Mouse (Mus musculus) embryonic facial prominence, embryonic 11.5 days (tissue): ENCODE results near the gene Gm32687. TPM values are rescaled to one million over a fixed set of nuclear protein-coding genes. Genes with fewer than 3 reads are reported as not detected.
"Not testable (repeated sequence)": the region's sequence is repeated elsewhere in the genome, so short reads cannot be mapped to it uniquely, and the experiment has no call there.

Source experiments
- ATAC-seq: fragments of 200-750 bp; cut with Nextera tagmentation; replicated peaks from 2 replicates; pipeline ENCODE4 v1.8.0; 2017; ENCODE audit warnings: low read depth; ENCODE audit not compliant: insufficient number of reproducible peaks, low FRiP score, low TSS enrichment
- DNase-seq: peaks from one replicate; pipeline ENCODE4 v3.0.0-alpha.2; 2015; ENCODE audit warnings: low spot score
- H3K27ac ChIP-seq: fragments of 300-500 bp; sonication (generic); replicated peaks from 2 replicates; pipeline ENCODE4 v1.5.1; 2014; ENCODE audit warnings: mild to moderate bottlenecking, low read depth, low read length, control low read depth
- H3K27me3 ChIP-seq: fragments of 300-500 bp; sonication (generic); 2 replicates; pipeline ENCODE4 v1.6.1; 2014; ENCODE audit warnings: mild to moderate bottlenecking, low read length, moderate library complexity, mixed read lengths; ENCODE audit not compliant: control insufficient read depth, insufficient read depth
- H3K36me3 ChIP-seq: fragments of 300-500 bp; sonication (generic); replicated peaks from 2 replicates; pipeline ENCODE4 v1.6.1; 2014; ENCODE audit warnings: low read depth, mild to moderate bottlenecking, low read length, moderate library complexity, mixed read lengths; ENCODE audit not compliant: control insufficient read depth, insufficient read depth
- H3K4me1 ChIP-seq: fragments of 300-500 bp; sonication (generic); 2 replicates; pipeline ENCODE4 v1.6.1; 2014; ENCODE audit warnings: low read length, mixed read lengths; ENCODE audit not compliant: control insufficient read depth, insufficient read depth
- H3K4me2 ChIP-seq: fragments of 300-500 bp; sonication (generic); 2 replicates; pipeline ENCODE4 v1.6.1; 2014; ENCODE audit warnings: low read depth, mild to moderate bottlenecking, control low read depth, low read length, moderate library complexity
- H3K4me3 ChIP-seq: fragments of 300-500 bp; sonication (generic); 2 replicates; pipeline ENCODE4 v1.5.1; 2014; ENCODE audit warnings: low read depth, low read length, control low read depth
- H3K9ac ChIP-seq: fragments of 300-500 bp; sonication (generic); replicated peaks from 2 replicates; pipeline ENCODE4 v1.6.1; 2014; ENCODE audit warnings: mild to moderate bottlenecking, control low read depth, low read length
- H3K9me3 ChIP-seq: fragments of 300-500 bp; sonication (generic); replicated peaks from 2 replicates; pipeline ENCODE4 v1.6.1; 2016; ENCODE audit warnings: mild to moderate bottlenecking, low read length, inconsistent platforms, mixed read lengths; ENCODE audit not compliant: control insufficient read depth
- WGBS: fragments of 180-500 bp; shearing (Covaris S2); extraction: QIAGEN DNeasy Blood & Tissue Kit; methylation state at CpG from one replicate; pipeline ENCODE4 v1.1.7; 2014; 5-methylcytosine and 5-hydroxymethylcytosine counted together
- polyA plus RNA-seq: library from polyadenylated mRNA; unstranded; fragments of >200 nt; fragmentation: Nextera tagmentation; extraction: Ambion mirVana; gene quantifications from 2 replicates; pipeline ENCODE4 v1.2.1, GENCODE M21; 2014

Gm32687 gene
- 11.9 and 12.1 TPM in 2 replicates for polyA plus RNA-seq

GRCm38 (mm10) chr10:81863409-81864407 lies at the start of gene Gm32687:
TSS of gene Gm32687 (plus strand) at chr10:81863934.
- not testable (repeated sequence) for H3K9ac ChIP-seq, H3K9me3 ChIP-seq, H3K27ac ChIP-seq, DNase-seq, H3K4me2 ChIP-seq, H3K27me3 ChIP-seq, H3K4me1 ChIP-seq, H3K36me3 ChIP-seq, H3K4me3 ChIP-seq
- 34% methylated on average over 3 of the region's 49 CpGs for WGBS
- peak; percentile 100 for ATAC-seq

- H3K9me3 ChIP-seq, H3K4me3 ChIP-seq, H3K4me2 ChIP-seq, H3K36me3 ChIP-seq, H3K4me1 ChIP-seq, H3K27ac ChIP-seq, H3K9ac ChIP-seq, DNase-seq, ATAC-seq, H3K27me3 ChIP-seq: not testable (repeated sequence)
- WGBS: no CpG with 5 or more reads among the region's 18 CpGs
Measured at GRCm38 (mm10) chr10:81846219-81846618, 17.5 kb upstream of the Gm32687 start.

DNA sequence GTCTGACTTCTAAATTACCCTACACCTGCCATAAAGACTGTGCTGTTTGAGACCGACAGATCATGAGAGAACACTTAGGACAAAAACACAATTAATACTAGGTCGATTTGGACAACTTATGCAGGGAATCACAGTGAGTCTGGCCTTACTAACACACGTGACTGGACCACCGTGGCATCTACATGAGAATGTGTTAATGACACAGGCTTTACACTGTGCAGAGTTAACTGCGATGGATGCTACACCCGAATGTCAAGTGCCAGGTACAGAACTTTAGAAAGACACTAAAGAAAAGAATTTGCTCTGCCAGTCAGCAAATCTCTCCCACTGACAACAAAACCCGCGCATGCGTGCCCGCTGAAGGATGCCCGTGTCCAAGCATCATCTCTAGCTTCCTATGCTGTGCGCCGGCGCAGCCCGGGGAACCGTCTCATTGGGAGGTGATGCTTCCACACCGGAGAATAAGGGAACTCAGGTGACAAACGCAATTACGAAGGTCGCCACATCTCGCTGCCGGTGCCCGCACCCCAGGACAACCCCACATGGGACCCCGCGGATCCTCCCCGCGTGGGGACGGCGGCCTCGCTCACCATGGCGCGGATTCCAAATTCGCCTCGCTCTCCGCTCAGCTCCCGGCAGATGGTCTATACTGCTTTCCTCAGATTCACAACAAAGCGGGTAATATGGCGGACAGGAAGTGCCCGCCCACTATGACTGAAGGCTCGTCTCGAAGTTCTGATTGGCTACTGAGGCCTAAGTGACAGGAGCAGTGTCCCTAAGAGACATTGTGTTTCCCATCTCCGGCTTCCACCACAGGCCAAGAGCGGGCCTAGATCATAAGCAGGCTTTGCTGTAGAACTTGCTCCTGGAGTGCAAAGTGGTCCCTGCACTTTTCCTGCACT lies 66.4 kb downstream of the Gm32687 start, which contains the start of gene Zfp781:
Gene Zfp781, minus strand, starts transcription at position 639 of the 902 bp plus-strand sequence.
- not testable (repeated sequence) for H3K36me3 ChIP-seq, DNase-seq, H3K4me3 ChIP-seq, H3K9ac ChIP-seq, H3K27me3 ChIP-seq, H3K9me3 ChIP-seq, H3K27ac ChIP-seq, H3K4me2 ChIP-seq, H3K4me1 ChIP-seq
- ATAC-seq: peak; percentile 98
- WGBS: no CpG with 5 or more reads among the region's 43 CpGs

Other genes starting within 250 kb of the Gm32687 start
- 37.8 and 39.8 TPM in 2 replicates for gene Sirt6, start 236.1 kb upstream of the Gm32687 start, polyA plus RNA-seq
- gene Ankrd24, start 235.4 kb upstream of the Gm32687 start, polyA plus RNA-seq: 3.2 and 4.1 TPM in 2 replicates
- gene Gm10778, start 214.9 kb upstream of the Gm32687 start, polyA plus RNA-seq: 5.1 and 5.2 TPM in 2 replicates
- 18.2 and 19.4 TPM in 2 replicates for gene Zfp433, start 159.1 kb upstream of the Gm32687 start, polyA plus RNA-seq
- 16.8 and 17.8 TPM in 2 replicates for gene Gm3055, start 92.8 kb upstream of the Gm32687 start, polyA plus RNA-seq
- gene Gm4767, start 51.7 kb upstream of the Gm32687 start, polyA plus RNA-seq: 4.0 and 4.4 TPM in 2 replicates
- gene Zfp781, start 66.5 kb downstream of the Gm32687 start, polyA plus RNA-seq: 5.0 and 6.6 TPM in 2 replicates
- gene Zfp873, start 184.2 kb downstream of the Gm32687 start, polyA plus RNA-seq: 14.7 and 15.0 TPM in 2 replicates
- gene BC024063, start 219.4 kb downstream of the Gm32687 start, polyA plus RNA-seq: 8.1 and 8.4 TPM in 2 replicates